Mouse (Mus musculus) E14TG2a.4 (cell line): ENCODE results near the gene Csf3.
"Not testable (repeated sequence)": the region's sequence is repeated elsewhere in the genome, so short reads cannot be mapped to it uniquely, and the experiment has no call there.

Experiments used
- H3K27me3 ChIP-seq: 2 replicates; pipeline ENCODE4 v1.6.1; 2014; ENCODE audit warnings: low read length, control low read depth; ENCODE audit not compliant: insufficient read depth
- H3K36me3 ChIP-seq: 2 replicates; pipeline ENCODE4 v1.6.1; 2014; ENCODE audit warnings: low read length, control low read depth; ENCODE audit not compliant: insufficient read depth
- H3K4me1 ChIP-seq: replicated peaks from 2 replicates; pipeline ENCODE4 v1.6.1; 2014; ENCODE audit warnings: low read depth, low read length, control low read depth
- H3K4me3 ChIP-seq: replicated peaks from 2 replicates; pipeline ENCODE4 v1.5.1; 2014; ENCODE audit warnings: mild to moderate bottlenecking, low read length
- H3K9me3 ChIP-seq: 2 replicates; pipeline ENCODE4 v1.6.1; 2014; ENCODE audit warnings: low read length, control low read depth
- CTCF ChIP-seq: conservative IDR thresholded peaks from 2 replicates; pipeline ENCODE4 v1.5.1; 2014; ENCODE audit warnings: low read length
- NANOG ChIP-seq: IDR thresholded peaks from 2 replicates; pipeline ENCODE4 v1.6.1; 2014; ENCODE audit warnings: borderline replicate concordance, low read length, mixed read lengths
- POU5F1 ChIP-seq: IDR thresholded peaks from 2 replicates; pipeline ENCODE4 v1.6.1; 2014; ENCODE audit warnings: low read length, borderline replicate concordance

Csf3 gene

GRCm38 (mm10) chr11:98701213-98701670 lies at the start of gene Csf3:
Csf3 (plus strand) TSS chr11:98701263.
- Histone ChIP-seq H3K36me3 (peaks cover 37% of the 10 kb centered on the region), H3K4me3 (no peak within 1 kb of the TSS), H3K9me3 (no peaks in the 10 kb centered on the region), H3K27me3 (peaks cover 18% of the 10 kb centered on the region), H3K4me1 (peaks cover 48% of the 10 kb centered on the region)
- TF ChIP-seq POU5F1 (no peak), NANOG (no peak), CTCF (no peak)

- H3K27me3 ChIP-seq, H3K4me3 ChIP-seq, H3K4me1 ChIP-seq, H3K9me3 ChIP-seq, H3K36me3 ChIP-seq: not testable (repeated sequence)
- peak; percentile 54 for TF ChIP-seq CTCF
Observed at GRCm38 (mm10) chr11:98655076-98655475, 46.0 kb upstream of the Csf3 start.

GRCm38 (mm10) chr11:98660517-98660916 lies 40.5 kb upstream of the Csf3 start:
- Histone ChIP-seq H3K36me3 (no peaks in the 10 kb centered on the region), H3K27me3 (peaks cover 5% of the 10 kb centered on the region; the same call in 1 of the 2 replicates), H3K4me1 (peaks cover 20% of the 10 kb centered on the region), H3K9me3 (no peaks in the 10 kb centered on the region), H3K4me3 (no peak overlapping the region)
- no peak for TF ChIP-seq NANOG
- no peak for TF ChIP-seq POU5F1
- peak; percentile 80 for TF ChIP-seq CTCF

GRCm38 (mm10) chr11:98664091-98664490 lies 37.0 kb upstream of the Csf3 start, which contains the start of gene Gsdma:
Gsdma (plus strand) TSS chr11:98664351.
- Histone ChIP-seq H3K9me3 (no peaks in the 10 kb centered on the region), H3K36me3 (no peaks in the 10 kb centered on the region), H3K4me1 (peaks cover 28% of the 10 kb centered on the region), H3K27me3 (peaks cover 27% of the 10 kb centered on the region), H3K4me3 (no peak within 1 kb of the TSS)
- no peak for TF ChIP-seq POU5F1
- TF ChIP-seq NANOG: no peak
- no peak for TF ChIP-seq CTCF

- Histone ChIP-seq H3K9me3 (no peaks in the 10 kb centered on the region), H3K27me3 (peaks cover 22% of the 10 kb centered on the region), H3K4me3 (no peak overlapping the region), H3K4me1 (peaks cover 38% of the 10 kb centered on the region), H3K36me3 (no peaks in the 10 kb centered on the region)
- TF ChIP-seq CTCF (no peak), NANOG (no peak), POU5F1 (no peak)
Observed at GRCm38 (mm10) chr11:98668984-98669383, 32.1 kb upstream of the Csf3 start.

DNA sequence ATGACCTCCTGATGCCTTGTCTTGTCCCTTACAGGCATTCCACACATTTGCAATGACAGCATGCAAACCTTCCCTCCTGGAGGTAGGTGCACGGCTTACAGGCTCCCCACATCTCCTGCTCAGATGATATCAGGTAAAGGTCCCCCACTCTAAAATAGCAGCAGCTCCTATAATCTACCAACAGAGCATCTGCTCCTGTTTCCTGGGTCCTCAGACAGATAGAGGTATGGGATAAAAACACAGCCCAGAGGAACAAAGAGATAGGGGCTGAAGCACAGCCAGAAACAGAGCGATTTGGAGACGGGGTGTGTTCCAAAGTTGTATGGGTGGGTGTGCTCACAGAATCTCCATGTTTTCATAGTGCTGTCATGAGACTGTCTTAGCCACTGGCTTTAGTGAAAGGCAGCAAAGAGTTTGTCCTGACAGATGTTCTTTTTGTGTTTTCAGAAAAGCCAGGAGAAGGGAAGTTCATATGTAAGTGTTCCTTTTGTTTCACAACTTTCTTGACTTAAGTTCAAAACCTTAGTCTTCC lies 29.7 kb upstream of the Csf3 start:
- TF ChIP-seq NANOG (no peak), CTCF (no peak), POU5F1 (no peak)
- no peak overlapping the region for H3K4me3 ChIP-seq
- peaks cover 17% of the 10 kb centered on the region for H3K27me3 ChIP-seq
- H3K4me1 ChIP-seq: peaks cover 49% of the 10 kb centered on the region
- H3K36me3 ChIP-seq: no peaks in the 10 kb centered on the region
- H3K9me3 ChIP-seq: no peaks in the 10 kb centered on the region

DNA sequence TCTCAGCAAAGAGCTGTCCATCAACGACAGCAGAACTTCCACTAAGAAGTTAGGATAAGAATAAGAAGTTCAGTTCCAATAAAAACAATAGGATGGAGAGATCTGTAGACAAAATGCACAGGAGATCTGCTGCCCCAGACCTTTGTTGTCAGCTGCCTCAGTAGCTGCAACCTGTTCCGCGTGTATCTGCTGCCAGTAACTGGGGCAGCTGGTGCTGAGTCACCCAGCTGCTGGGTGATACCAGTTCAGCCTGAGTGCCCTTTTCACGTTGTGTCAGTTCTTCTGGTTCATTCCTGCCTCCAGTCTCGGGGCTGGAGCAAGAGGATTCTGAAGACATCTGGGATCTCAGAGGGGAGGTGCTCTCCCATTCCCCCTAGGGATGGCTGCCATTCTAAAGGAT lies 29.2 kb upstream of the Csf3 start:
- TF ChIP-seq CTCF (no peak), POU5F1 (no peak), NANOG (no peak)
- H3K27me3 ChIP-seq: peaks cover 12% of the 10 kb centered on the region
- no peak overlapping the region for H3K4me3 ChIP-seq
- H3K9me3 ChIP-seq: no peaks in the 10 kb centered on the region
- no peaks in the 10 kb centered on the region for H3K36me3 ChIP-seq
- peaks cover 54% of the 10 kb centered on the region for H3K4me1 ChIP-seq

DNA sequence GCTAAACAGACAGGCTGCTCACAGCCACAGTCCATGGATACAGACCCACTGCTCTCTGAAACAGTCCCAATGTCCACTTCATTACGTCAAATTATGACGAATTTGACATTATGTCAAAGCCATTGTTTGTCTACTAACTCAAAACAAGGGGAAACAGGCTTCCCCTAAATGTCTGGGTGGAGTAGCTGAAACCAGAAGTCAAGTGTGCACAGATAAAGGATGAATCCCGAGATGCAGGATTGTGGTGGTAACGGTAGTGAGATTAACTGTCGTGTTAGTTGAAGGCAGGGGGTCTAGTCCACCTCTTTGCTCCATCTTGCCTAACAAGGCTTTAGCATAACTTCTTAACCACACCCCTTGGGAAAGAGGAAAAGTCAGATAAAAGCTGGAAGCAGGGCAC lies 28.6 kb upstream of the Csf3 start:
- TF ChIP-seq POU5F1: no peak
- no peak for TF ChIP-seq CTCF
- no peak for TF ChIP-seq NANOG
- Histone ChIP-seq H3K4me1 (peaks cover 55% of the 10 kb centered on the region), H3K36me3 (no peaks in the 10 kb centered on the region), H3K9me3 (no peaks in the 10 kb centered on the region), H3K4me3 (no peak overlapping the region), H3K27me3 (peaks cover 6% of the 10 kb centered on the region; the same call in 1 of the 2 replicates)

- peak; percentile 18; the same call in 1 of the 2 replicates for TF ChIP-seq CTCF
- Histone ChIP-seq H3K4me1 (peaks cover 51% of the 10 kb centered on the region), H3K4me3 (peak overlapping the region; percentile 37; the same call in 1 of the 2 replicates)
- H3K9me3 ChIP-seq, H3K27me3 ChIP-seq, H3K36me3 ChIP-seq: not testable (repeated sequence)
Observed at GRCm38 (mm10) chr11:98673136-98673535, 27.9 kb upstream of the Csf3 start.
